Mouse (Mus musculus) adrenal gland, postnatal 36 days (tissue): ENCODE measurements at regions not wholly inside any gene's neighbourhood (a gene's known extent, or its start where the extent isn't known, plus 50 kb on each side); places are given as distances from the start of the nearest gene placed in this dataset. TPM values are rescaled to one million over a fixed set of nuclear protein-coding genes. Genes with fewer than 3 reads are reported as not detected.

Experiments
- microRNA-seq: library from miRNA; unstranded; fragments of <30 nt; microRNA quantifications from one replicate; pipeline ENCODE4 v1.2.0, GENCODE M21; 2021

Small RNA genes lying in the stretch of these regions (microRNA-seq; reads per million reads assigned to microRNA genes)
- not detected for gene Gm23154
